Mouse (Mus musculus) thymus, postnatal 10 days (tissue): Measurements from ENCODE around the gene Kcnj12.

Experiments used
- DNase-seq, 2 experiments: peaks; one replicate each; pipeline ENCODE4 v3.0.0; 2021; ENCODE audit warnings: low spot score in 2 of 2

Gene Kcnj12

DNA sequence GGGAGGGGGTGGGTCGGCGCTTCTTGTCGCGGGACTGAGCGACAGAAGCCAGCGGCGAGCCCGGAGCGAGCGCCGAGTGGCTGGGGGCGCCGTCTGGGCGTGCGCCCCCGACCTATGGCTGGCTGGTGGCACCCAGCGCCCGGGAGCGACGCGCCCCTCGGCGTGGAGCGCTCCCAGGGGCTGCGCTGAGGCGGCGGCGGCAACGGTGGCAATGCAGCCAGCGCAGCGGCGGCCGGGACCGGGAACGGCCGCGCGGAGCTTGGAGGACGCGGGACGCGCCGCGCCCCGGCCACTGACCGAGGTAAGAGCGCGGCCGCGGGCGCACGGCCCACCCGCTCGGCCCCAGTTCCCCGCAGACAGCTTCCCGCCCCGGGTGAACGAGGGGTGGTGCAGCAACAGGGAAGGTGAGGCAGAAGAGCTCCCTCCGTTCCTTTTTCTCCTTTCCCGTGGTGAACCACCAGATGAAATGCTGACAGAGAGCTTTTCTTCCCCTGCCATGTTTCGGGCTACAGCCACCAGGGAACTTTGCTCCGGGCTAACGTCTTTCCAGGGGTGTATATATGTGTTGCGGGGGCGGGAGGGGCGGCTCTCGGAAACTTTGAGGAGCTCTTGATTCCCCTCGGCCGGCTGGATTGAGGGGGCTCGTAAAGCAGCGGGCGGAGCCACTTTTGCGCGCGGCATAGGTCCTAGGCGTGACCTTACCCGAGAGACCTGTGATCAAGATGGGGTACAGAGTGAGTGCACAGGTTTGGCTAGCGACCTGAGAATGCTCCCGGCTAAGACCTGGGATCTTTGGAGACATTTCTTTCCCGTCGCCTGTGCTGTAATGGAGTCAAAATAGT is at the start of gene Kcnj12:
Gene Kcnj12, plus strand, starts transcription at position 15 of the 842 bp plus-strand sequence.
- no peak for DNase-seq

DNA sequence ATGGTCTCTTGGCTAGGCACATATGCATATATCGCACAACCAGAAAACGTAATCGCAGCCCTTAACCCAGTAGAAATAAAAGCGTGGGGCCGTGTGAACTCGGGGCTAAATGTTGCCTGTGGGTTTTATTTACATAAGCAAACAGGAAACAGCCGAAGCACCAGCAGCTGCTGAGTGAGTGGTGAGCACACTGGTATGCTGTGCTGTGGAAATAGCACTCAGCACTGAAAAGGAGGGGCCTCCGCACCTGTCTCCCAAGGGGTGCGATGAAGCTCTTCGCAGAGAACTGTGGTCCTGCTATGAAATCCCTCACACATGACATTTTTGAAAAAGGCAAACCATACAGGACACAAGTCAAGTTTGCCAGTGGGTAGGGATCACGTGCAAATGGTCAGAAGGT is 47.3 kb upstream of the Kcnj12 start:
- peak; percentile 15 to 16 for DNase-seq

GRCm38 (mm10) chr11:60976234-60976633 is 46.1 kb upstream of the Kcnj12 start:
- DNase-seq: no peak

DNA sequence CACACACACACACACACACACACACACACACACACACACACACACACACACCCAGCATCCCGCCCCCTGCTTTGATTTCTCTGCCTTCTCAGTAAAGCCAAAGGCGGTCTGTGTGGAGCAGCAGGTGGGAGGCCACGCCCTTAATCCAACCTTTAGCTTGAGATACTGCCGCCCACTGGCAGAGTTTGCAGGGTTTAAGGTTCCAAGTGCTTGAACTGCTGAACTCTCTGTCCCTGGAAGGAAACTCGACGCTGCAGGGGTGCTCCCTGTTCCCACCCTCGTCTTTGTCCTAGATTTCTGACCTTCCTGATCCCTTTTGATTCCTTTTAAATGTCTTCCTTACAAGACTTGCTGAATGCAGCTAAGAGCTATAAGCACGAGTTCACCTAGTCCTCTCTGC is 45.6 kb upstream of the Kcnj12 start:
- DNase-seq: peak; percentile 32 to 49

GRCm38 (mm10) chr11:60977153-60977552 is 45.2 kb upstream of the Kcnj12 start:
- no peak for DNase-seq

DNA sequence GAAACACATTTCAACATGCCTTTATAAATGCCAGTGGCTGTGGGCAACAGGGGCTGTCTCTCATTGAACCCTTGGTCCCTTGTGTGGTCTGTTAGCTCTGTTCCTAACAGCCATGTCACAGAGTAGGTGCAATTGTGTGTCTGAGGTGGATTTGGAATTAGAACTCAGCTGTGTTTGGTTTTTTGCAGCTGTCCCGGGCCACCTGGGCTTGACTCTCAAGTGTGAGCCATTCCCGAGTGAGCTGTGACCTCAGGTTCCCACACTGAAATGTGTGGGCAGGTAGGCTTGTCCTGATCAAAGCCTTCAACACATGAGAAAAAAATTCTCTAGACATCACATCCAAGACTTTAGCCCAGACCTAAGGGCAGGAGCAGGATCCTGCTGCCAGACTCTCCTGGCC is 43.7 kb upstream of the Kcnj12 start:
- no peak for DNase-seq

- DNase-seq: no peak
Observed at GRCm38 (mm10) chr11:60979788-60980187, 42.6 kb upstream of the Kcnj12 start.

- no peak for DNase-seq
Observed at GRCm38 (mm10) chr11:60981693-60982486, 40.5 kb upstream of the Kcnj12 start.

- no peak for DNase-seq
Observed at GRCm38 (mm10) chr11:60984912-60985558, 37.3 kb upstream of the Kcnj12 start.

DNA sequence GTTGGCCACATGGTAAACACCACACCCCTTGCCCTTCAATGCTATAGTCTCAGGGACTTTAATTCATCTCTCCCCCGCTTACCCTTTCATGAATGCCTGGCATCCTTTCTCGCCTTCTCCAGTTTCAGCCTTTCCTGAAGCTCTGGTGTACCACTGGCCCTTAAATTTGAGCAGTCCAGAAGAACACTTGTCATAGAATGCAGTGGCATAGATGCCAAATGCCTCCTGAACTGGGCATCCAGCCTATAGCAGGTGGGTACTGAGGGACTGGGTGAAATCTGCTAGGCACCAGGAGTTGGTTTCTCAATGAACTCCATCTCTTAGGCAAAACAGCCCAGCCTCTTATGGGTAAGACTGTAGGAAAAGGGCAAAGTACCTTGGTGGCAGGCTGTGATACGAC is 31.9 kb upstream of the Kcnj12 start:
- DNase-seq: no peak

GRCm38 (mm10) chr11:61002736-61003135 is 19.6 kb upstream of the Kcnj12 start:
- DNase-seq: no peak

DNA sequence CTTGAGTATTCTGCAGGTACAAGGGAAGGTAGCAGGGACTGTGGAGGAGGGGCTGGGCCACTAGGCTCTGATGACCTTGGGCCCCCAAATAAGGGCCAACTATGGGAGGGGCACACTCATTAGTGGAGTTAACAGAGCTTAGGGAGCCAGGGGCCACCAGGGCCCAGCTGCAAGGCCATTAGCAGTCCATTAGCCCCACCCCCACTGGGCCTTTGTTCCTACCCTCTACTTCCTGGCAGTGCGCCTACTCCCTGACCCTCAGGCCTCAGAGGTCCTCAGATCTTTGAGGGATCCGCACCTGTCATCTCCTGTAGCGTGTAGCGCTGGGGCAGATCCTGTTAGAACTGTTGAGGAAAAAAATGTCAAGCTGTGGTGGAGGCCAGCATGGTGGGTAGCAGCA is 18.3 kb upstream of the Kcnj12 start:
- DNase-seq: no peak

DNA sequence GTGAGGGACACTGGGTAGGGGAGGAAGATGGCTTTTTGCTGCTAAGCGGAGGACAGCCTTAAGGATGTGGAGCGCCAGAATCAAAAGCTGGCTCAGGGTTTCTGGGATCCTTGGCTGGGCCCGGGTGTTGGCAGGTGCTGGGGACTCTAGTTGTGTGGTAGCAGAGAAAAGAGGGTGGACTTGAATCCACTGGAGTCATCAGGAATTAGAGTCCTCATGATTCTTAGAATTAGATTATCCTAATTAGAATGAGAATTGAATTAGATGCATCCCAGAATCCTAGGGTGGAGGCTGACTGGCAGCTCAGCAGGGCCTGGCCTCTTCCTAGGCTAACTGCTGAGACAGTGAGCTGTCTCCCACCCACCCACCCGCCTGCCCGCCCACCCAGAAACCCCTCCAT is 17.6 kb upstream of the Kcnj12 start:
- no peak for DNase-seq

GRCm38 (mm10) chr11:61005345-61005744 is 17.0 kb upstream of the Kcnj12 start:
- no peak for DNase-seq

GRCm38 (mm10) chr11:61011736-61012294 is 10.5 kb upstream of the Kcnj12 start:
- no peak for DNase-seq

DNA sequence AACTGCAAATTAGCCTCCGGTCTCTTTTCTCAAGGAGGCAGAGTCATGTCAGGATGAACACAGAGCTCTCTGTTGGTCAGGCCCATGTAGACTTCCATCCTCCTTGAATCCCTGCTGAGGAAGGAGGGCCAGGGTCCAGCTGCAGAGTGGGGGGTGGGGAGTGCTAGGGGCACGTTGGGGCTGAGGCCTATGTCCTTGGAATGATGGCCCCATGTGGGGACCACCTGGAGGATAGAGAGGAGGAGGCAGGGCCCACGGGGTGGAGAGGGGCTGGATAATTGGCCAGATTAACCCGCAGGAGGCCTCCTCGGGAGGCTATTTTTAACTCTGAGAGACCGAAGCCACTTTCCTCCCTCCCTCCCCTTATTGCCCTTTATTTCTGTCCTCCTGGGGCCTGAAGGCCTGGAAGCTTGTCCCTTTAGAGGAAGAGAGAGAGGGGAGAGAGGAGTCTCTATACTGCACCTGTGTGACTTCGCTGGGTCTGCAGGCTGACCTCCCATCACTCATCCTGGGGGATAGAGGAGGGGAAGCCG is 5.4 kb upstream of the Kcnj12 start:
- DNase-seq: no peak

DNA sequence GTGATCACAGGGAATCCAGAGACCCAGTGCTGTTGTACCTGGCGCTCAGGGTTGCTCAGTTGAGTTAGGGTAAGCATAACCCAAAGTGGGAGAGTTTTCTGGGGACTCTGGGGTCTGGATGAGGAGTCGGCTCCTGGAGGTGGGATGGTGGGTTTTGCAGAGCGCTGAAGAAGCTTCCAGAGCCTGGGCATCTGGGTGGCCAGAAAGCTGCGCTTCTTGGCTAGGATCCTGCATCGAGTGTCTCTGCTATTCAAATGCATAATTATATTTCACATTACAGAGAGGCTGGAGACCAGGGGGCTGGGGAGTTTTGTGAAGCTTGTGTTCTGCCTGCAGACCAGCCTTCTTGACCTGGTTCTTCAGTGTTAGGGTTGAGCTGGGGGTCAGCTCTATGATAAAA is 1.2 kb upstream of the Kcnj12 start:
- no peak for DNase-seq

DNA sequence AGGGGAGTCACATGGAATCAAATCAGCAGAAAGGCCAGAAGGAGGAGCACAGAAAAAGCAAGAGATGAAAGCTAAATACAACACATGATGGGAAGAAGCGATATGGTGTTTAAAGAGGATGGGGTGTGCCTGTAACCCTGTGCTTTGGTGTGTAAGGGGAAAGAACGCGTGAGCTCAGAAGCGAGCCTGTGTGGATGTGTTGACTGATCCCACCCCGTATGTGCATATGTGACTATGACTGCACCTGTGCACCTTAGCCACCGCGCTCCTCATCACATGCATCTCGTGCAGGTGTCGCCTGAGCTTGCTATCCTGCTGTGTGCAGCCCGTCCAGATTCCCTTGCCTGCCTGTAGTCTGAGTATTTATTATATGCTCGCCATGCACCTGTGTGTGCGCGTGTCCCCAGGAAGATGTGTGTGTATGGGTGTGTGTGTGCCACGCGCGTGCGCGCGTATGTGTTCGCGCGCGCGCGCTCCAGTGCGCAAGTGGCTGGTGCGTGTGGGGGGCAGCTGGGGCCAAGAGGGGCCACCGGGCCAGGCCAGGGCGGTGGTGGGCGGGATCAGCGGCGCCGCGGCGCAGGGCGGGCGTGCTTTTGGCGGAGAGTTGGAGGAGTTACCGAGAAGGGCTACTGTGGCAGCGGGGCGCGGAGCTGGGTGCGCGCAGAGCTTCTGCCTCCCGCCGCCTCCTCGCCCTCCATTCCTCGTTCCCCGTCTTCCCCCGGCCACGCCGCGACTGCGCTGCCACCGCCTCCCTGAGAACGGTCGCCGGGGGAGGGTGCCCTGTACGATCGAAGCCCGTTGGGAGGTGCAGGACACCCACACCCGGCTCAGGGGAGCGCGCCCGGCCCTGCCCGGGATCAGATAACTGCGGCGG is 451 bp upstream of the Kcnj12 start:
- no peak for DNase-seq

GRCm38 (mm10) chr11:61023416-61024200 is 1.2 kb downstream of the Kcnj12 start:
- DNase-seq: no peak

GRCm38 (mm10) chr11:61024388-61024787 is 2.0 kb downstream of the Kcnj12 start:
- no peak for DNase-seq
